Mouse (Mus musculus): Measurements from ENCODE around the gene Ugt1a6b. TPM values are rescaled to one million over a fixed set of nuclear protein-coding genes. Genes with fewer than 3 reads are reported as not detected.

The Ugt1a6b gene
- polyA plus RNA-seq, 1 experiment from 2014 or later: 0.32 TPM

DNA sequence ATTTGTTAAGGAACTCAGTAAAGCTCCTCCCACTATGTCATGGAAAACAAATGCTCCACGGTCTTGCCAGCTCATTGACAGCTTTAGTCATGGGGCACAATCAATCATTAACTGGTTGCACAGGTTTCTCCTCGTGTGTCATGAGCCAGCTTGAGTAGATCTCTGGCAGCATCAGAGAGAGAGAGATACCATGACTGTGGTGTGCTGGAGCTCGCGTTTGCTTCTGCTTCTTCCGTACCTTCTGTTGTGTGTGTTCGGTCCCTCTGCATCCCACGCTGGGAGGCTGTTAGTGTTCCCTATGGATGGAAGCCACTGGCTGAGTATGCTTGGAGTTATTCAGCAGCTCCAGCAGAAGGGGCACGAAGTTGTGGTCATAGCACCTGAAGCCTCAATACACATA lies 108.8 kb downstream of the Ugt1a6b start, which contains the start of gene Ugt1a1:
Gene Ugt1a1, plus strand, starts transcription at position 148 of the 400 bp plus-strand sequence.
- no peak within 1 kb of the TSS for H3K27ac ChIP-seq
- no peaks in the 10 kb centered on the region for H3K4me1 ChIP-seq
- H3K9me3 ChIP-seq: peaks cover 41% of the 10 kb centered on the region
- H3K36me3 ChIP-seq: no peaks in the 10 kb centered on the region
- no peak within 1 kb of the TSS for H3K4me2 ChIP-seq
- no peak within 1 kb of the TSS for H3K4me3 ChIP-seq
- H3K27me3 ChIP-seq: no peaks in the 10 kb centered on the region
- ATAC-seq (ENCODE audit: borderline replicate concordance, extremely low read depth, low FRiP score, low TSS enrichment): peak; percentile 40; the same call in 1 of the 2 replicates
- WGBS: 62% methylated on average over 8 of the region's 8 CpGs
- H3K9ac ChIP-seq: no peak within 1 kb of the TSS

DNA sequence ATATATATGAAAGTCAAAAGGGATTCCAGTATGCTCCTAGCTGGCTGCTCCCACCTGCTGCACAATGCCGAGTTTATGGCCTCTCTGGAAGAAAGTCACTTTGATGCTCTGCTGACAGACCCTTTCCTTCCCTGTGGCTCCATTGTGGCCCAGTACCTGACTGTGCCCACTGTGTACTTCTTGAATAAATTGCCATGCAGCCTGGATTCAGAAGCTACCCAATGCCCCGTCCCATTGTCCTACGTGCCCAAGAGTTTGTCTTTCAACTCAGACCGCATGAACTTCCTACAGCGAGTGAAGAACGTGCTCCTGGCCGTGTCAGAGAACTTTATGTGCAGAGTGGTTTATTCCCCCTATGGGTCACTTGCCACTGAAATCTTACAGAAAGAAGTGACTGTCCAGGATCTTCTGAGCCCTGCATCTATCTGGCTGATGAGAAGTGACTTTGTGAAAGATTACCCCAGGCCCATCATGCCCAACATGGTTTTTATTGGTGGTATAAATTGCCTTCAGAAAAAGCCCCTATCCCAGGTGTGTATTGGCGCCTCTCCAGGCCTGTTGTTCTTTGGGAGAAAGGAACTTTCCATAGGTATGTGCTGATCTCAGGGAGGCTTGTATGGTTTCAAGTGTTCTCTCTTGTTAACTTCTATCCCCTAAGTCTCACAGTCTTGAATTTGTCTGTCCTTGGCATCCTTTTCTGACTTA lies 109.4 kb downstream of the Ugt1a6b start:
- Histone ChIP-seq H3K4me1 (no peaks in the 10 kb centered on the region), H3K27ac (no peak overlapping the region), H3K9me3 (peaks cover 48% of the 10 kb centered on the region), H3K4me2 (no peak overlapping the region), H3K36me3 (no peaks in the 10 kb centered on the region), H3K27me3 (no peaks in the 10 kb centered on the region), H3K4me3 (no peak overlapping the region), H3K9ac (no peak overlapping the region)
- no peak for ATAC-seq (ENCODE audit: borderline replicate concordance, extremely low read depth, low FRiP score, low TSS enrichment)
- WGBS: 56% methylated on average over 8 of the region's 8 CpGs

DNA sequence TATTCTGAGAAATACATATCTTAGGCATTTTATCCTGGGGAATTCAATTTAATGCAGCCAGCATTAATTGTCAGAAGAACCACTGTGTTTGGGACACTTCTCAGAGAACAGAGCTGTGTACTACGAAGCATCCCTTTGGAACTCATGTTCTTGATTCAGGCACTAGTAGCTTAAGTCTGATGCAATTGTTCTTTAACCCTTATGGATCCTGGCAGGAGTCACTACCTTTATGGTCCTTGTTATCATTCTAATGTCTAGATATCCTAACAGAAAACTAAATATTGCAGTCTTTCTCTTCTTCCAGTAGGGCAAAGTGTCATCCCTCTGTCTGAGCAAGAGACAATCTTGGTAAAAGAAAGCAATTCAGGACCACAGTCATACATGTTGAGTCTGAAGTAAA lies 110.0 kb downstream of the Ugt1a6b start:
- Histone ChIP-seq H3K27ac (no peak overlapping the region), H3K4me2 (no peak overlapping the region), H3K4me3 (no peak overlapping the region), H3K4me1 (no peaks in the 10 kb centered on the region), H3K36me3 (no peaks in the 10 kb centered on the region), H3K9me3 (peaks cover 50% of the 10 kb centered on the region), H3K27me3 (no peaks in the 10 kb centered on the region), H3K9ac (no peak overlapping the region)
- ATAC-seq (ENCODE audit: borderline replicate concordance, extremely low read depth, low FRiP score, low TSS enrichment): no peak
- 75% methylated on average over 1 of the region's 1 CpGs for WGBS

DNA sequence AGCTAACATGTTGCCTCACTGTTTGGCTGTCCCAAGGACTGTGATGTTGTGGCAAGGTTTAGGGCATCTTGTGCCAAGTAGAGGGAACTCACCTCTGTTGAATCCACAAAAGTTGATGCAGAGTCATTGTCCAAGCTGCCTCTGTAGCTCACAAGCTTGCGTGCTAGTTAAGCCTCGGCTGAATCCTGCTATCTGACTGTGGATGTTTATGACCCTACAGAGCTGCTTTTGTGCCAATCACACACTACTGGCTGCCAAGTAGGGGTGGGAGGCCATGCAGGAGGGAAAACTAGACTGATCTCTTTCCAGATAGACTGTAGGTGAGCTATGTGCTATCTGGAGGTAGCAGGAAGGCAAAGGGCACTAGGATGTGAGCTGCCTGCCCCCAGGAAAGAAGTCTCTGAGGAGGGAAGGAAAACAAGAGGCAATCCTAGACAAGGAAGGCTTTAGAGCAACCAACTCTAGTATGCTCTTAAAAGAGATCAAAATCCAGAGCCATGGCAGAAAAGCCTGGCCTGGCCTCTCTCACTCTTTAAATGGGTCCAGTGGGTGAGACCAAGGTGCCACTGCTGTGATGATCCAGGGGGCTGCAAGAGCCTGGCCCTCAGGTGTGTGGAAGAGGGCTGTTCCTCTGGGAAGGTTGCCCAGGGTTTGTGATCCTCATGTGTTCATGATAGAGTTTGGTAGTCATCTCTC lies 110.9 kb downstream of the Ugt1a6b start:
- no peaks in the 10 kb centered on the region for H3K4me1 ChIP-seq
- H3K4me3 ChIP-seq: no peak overlapping the region
- 77% methylated on average over 2 of the region's 2 CpGs for WGBS
- no peak overlapping the region for H3K9ac ChIP-seq
- peaks cover 50% of the 10 kb centered on the region for H3K9me3 ChIP-seq
- H3K27ac ChIP-seq: no peak overlapping the region
- H3K36me3 ChIP-seq: no peaks in the 10 kb centered on the region
- no peak overlapping the region for H3K4me2 ChIP-seq
- peak; percentile 16; the same call in 1 of the 2 replicates for ATAC-seq (ENCODE audit: borderline replicate concordance, extremely low read depth, low FRiP score, low TSS enrichment)
- no peaks in the 10 kb centered on the region for H3K27me3 ChIP-seq

DNA sequence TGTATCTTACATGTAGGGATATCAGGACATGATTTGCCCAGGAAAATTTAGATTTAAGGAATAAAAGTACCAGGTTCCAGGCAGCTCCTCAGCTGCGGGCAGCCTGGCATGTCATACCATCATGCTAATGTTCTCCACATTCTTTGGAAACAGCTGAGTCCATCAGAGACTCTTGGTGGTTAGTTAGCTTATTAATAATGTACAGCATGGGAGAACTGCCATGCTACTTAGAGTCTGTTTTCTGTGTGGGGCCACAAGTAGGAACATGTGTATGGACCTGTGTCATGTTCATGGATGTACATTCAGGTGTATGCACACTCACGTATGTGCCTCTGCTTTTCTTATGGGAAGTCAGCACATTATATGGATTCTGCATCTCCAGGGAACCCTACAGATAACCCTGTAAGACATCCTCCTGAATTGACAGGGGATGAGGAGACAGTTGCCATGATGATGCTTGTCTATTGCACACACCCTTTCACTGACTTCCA lies 111.5 kb downstream of the Ugt1a6b start:
- WGBS: 76% methylated on average over 2 of the region's 2 CpGs
- Histone ChIP-seq H3K36me3 (no peaks in the 10 kb centered on the region), H3K4me3 (no peak overlapping the region), H3K9me3 (peaks cover 50% of the 10 kb centered on the region), H3K27ac (no peak overlapping the region), H3K9ac (no peak overlapping the region), H3K27me3 (no peaks in the 10 kb centered on the region), H3K4me2 (no peak overlapping the region), H3K4me1 (no peaks in the 10 kb centered on the region)
- ATAC-seq (ENCODE audit: borderline replicate concordance, extremely low read depth, low FRiP score, low TSS enrichment): no peak

DNA sequence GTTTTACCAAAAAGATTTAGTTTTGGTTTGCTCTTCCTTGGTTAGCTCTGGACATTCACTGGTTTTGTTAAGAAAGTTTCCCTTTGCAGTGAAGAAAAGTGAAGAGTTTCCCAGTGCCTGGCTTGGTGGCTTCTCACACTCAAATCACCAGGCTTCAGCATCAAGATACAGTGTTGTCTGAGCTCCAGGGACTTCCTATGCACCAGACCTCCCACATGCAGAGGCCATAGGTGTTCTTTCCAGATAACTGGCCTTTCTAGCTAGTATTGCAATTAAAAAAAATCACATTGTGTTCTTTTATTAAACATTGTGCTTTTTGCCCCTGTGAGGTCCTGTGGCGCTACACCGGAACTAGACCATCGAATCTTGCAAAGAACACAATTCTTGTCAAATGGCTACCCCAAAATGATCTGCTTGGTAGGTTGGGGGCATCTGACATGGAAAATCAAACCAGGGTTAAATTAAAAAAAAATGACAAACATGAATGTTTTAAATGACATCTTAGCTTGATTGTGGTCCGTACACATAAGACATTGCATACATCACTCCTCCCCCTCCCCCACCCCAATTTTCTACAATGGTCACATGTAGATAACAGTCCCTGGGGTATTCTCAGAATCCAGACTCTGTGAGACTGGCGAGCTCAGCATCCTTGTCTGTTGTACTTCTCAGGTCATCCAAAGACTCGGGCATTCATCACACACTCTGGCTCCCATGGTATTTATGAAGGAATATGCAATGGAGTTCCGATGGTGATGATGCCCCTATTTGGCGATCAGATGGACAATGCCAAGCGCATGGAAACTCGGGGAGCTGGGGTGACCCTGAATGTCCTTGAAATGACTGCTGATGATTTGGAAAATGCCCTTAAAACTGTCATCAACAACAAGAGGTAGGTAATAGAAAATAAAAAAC lies 112.7 kb downstream of the Ugt1a6b start:
- H3K36me3 ChIP-seq: no peaks in the 10 kb centered on the region
- H3K9ac ChIP-seq: no peak overlapping the region
- H3K4me3 ChIP-seq: no peak overlapping the region
- H3K4me1 ChIP-seq: no peaks in the 10 kb centered on the region
- H3K27ac ChIP-seq: no peak overlapping the region
- 66% methylated on average over 10 of the region's 10 CpGs for WGBS
- no peaks in the 10 kb centered on the region for H3K27me3 ChIP-seq
- no peak for ATAC-seq (ENCODE audit: borderline replicate concordance, extremely low read depth, low FRiP score, low TSS enrichment)
- peaks cover 50% of the 10 kb centered on the region for H3K9me3 ChIP-seq
- no peak overlapping the region for H3K4me2 ChIP-seq

DNA sequence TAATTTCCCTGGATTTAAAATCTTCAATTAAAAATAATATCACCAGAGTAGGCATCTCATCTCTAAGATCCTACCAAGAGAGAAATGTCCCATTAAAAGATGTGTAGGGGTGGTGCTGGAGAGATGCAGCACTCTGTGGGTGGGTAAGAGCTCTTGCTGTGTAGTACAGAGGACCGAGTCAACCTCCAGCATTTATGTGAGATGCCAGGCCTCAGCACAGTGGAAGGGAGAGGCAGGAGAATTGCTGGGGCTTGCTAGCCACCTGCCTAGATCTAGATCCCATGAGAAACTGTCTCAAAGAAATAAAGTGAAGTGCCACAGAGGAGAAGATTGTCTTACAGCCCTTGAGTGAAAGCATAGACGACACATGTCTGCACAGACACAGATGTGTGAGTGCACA lies 113.5 kb downstream of the Ugt1a6b start:
- no peak overlapping the region for H3K9ac ChIP-seq
- H3K4me1 ChIP-seq: no peaks in the 10 kb centered on the region
- no peak overlapping the region for H3K27ac ChIP-seq
- no peak for ATAC-seq (ENCODE audit: borderline replicate concordance, extremely low read depth, low FRiP score, low TSS enrichment)
- no peak overlapping the region for H3K4me2 ChIP-seq
- no peaks in the 10 kb centered on the region for H3K27me3 ChIP-seq
- 57% methylated on average over 2 of the region's 2 CpGs for WGBS
- no peaks in the 10 kb centered on the region for H3K36me3 ChIP-seq
- H3K9me3 ChIP-seq: peaks cover 47% of the 10 kb centered on the region
- H3K4me3 ChIP-seq: no peak overlapping the region

DNA sequence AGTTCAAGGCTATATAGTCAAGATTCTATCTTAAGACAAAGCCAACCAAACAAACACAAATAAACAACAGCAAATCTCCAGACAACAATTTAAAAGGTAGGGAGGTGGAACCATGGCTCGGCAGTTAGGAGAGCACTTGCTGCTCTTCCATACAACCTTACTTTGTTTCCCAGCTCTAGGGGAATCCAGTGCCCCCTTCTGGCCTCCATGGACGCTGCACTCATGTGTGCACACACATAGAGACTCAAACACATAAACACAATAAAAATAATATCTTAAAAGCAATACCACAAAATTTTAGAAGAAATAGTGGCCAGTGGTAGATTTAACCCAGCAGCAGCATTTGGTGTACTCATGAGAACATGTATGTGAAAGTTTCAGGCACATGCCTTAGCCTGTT lies 114.1 kb downstream of the Ugt1a6b start:
- no peak overlapping the region for H3K27ac ChIP-seq
- ATAC-seq (ENCODE audit: borderline replicate concordance, extremely low read depth, low FRiP score, low TSS enrichment): no peak
- no peaks in the 10 kb centered on the region for H3K27me3 ChIP-seq
- peaks cover 43% of the 10 kb centered on the region for H3K9me3 ChIP-seq
- whole genome bisulfite sequencing: 60% methylated on average over 2 of the region's 2 CpGs
- no peaks in the 10 kb centered on the region for H3K4me1 ChIP-seq
- H3K9ac ChIP-seq: no peak overlapping the region
- no peak overlapping the region for H3K4me2 ChIP-seq
- no peak overlapping the region for H3K4me3 ChIP-seq
- no peaks in the 10 kb centered on the region for H3K36me3 ChIP-seq

DNA sequence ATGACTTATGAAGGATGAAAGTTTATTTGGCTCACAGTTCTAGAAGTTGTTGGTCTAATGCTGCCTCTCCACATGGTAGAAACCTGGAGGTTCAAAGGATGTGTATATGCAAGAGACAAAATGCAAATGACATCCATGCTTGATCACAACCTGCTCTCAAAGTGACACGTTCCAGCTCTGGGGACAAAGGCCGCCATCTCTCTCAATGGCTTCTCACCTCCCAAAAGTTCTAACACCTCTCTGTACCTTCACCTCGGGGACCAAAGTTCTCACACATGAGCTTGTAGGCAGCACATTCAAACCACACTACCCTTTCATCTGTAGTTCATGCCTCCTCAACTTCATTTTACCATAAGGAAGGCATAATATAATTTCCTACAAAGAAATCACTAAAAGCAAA lies 114.5 kb downstream of the Ugt1a6b start:
- no peak overlapping the region for H3K9ac ChIP-seq
- 31% methylated on average over 3 of the region's 3 CpGs for WGBS
- no peak overlapping the region for H3K27ac ChIP-seq
- H3K4me2 ChIP-seq: no peak overlapping the region
- H3K4me3 ChIP-seq: no peak overlapping the region
- no peaks in the 10 kb centered on the region for H3K4me1 ChIP-seq
- H3K27me3 ChIP-seq: no peaks in the 10 kb centered on the region
- no peak for ATAC-seq (ENCODE audit: borderline replicate concordance, extremely low read depth, low FRiP score, low TSS enrichment)
- no peaks in the 10 kb centered on the region for H3K36me3 ChIP-seq
- peaks cover 39% of the 10 kb centered on the region for H3K9me3 ChIP-seq

DNA sequence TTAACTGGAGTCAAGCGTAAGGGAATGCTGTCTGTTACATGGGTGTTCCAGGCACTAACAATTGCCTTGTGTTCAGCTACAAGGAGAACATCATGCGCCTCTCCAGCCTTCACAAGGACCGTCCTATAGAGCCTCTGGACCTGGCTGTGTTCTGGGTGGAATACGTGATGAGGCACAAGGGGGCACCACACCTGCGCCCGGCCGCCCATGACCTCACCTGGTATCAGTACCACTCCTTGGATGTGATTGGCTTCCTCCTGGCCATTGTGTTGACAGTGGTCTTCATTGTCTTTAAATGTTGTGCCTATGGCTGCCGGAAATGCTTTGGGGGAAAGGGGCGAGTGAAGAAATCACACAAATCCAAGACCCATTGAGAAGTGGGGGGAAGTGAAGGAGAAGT lies 115.0 kb downstream of the Ugt1a6b start:
- Histone ChIP-seq H3K9ac (no peak overlapping the region), H3K9me3 (peaks cover 36% of the 10 kb centered on the region), H3K27ac (no peak overlapping the region), H3K27me3 (no peaks in the 10 kb centered on the region), H3K4me3 (no peak overlapping the region), H3K4me2 (no peak overlapping the region), H3K36me3 (no peaks in the 10 kb centered on the region), H3K4me1 (no peaks in the 10 kb centered on the region)
- 70% methylated on average over 9 of the region's 9 CpGs for WGBS
- ATAC-seq (ENCODE audit: borderline replicate concordance, extremely low read depth, low FRiP score, low TSS enrichment): no peak

DNA sequence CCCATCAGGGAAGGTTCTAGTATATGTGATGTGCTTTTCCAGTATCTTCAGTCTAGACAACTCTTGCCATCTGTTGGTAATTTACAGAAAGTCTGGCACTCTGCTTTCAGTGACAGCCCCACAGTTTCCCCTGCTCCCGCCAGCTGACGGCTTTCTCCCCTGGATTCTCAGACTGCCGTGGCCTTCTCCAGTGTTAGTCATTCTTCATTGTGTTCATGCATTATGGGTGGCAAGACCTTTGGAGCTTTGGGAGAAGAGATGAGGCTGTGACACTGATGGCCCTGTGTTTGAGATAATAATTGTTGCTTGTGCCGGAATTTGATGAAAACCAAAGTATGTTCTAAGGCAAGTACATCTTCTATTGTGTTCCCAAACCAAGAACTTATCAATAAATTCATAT lies 115.5 kb downstream of the Ugt1a6b start:
- Histone ChIP-seq H3K27me3 (no peaks in the 10 kb centered on the region), H3K27ac (no peak overlapping the region), H3K4me2 (no peak overlapping the region), H3K4me1 (no peaks in the 10 kb centered on the region), H3K36me3 (no peaks in the 10 kb centered on the region), H3K9ac (no peak overlapping the region), H3K4me3 (no peak overlapping the region), H3K9me3 (peaks cover 31% of the 10 kb centered on the region)
- ATAC-seq (ENCODE audit: borderline replicate concordance, extremely low read depth, low FRiP score, low TSS enrichment): no peak
- 48% methylated on average over 4 of the region's 4 CpGs for WGBS
